Mouse (Mus musculus) hindbrain, postnatal 0 days (tissue): ENCODE measurements around the gene Vta1. TPM values are rescaled to one million over a fixed set of nuclear protein-coding genes. Genes with fewer than 3 reads are reported as not detected.

Experiments
- ATAC-seq: fragments of 200-750 bp; cut with Nextera tagmentation; 2 replicates; pipeline ENCODE4 v1.8.0; 2017; ENCODE audit warnings: mild to moderate bottlenecking, moderate TSS enrichment, moderate library complexity
- DNase-seq: peaks from one replicate; pipeline ENCODE4 v3.0.0-alpha.2; 2015; ENCODE audit warnings: low spot score
- H3K27ac ChIP-seq: fragments of 300-500 bp; sonication (generic); 2 replicates; pipeline ENCODE4 v1.5.1; 2014; ENCODE audit warnings: mild to moderate bottlenecking
- H3K27me3 ChIP-seq: fragments of 300-500 bp; sonication (generic); 2 replicates; pipeline ENCODE4 v1.6.1; 2014; ENCODE audit warnings: low read length, mixed read lengths; ENCODE audit not compliant: insufficient read depth
- H3K36me3 ChIP-seq: fragments of 300-500 bp; sonication (generic); 2 replicates; pipeline ENCODE4 v1.6.1; 2014; ENCODE audit warnings: low read length, mixed read lengths; ENCODE audit not compliant: insufficient read depth
- H3K4me1 ChIP-seq: fragments of 300-500 bp; sonication (generic); 2 replicates; pipeline ENCODE4 v1.6.1; 2014; ENCODE audit warnings: antibody characterized with exemption, low read length, mixed read lengths; ENCODE audit not compliant: insufficient read depth
- H3K4me2 ChIP-seq: fragments of 300-500 bp; sonication (generic); 2 replicates; pipeline ENCODE4 v1.6.1; 2014; ENCODE audit warnings: low read depth, mild to moderate bottlenecking, low read length, moderate library complexity, mixed read lengths
- H3K4me3 ChIP-seq: fragments of 300-500 bp; sonication (generic); 2 replicates; pipeline ENCODE4 v1.5.1; 2014; ENCODE audit warnings: low read length
- H3K9ac ChIP-seq: fragments of 300-500 bp; sonication (generic); replicated peaks from 2 replicates; pipeline ENCODE4 v1.6.1; 2014; ENCODE audit warnings: mild to moderate bottlenecking, low read length, moderate library complexity, mixed read lengths
- H3K9me3 ChIP-seq: fragments of 300-500 bp; sonication (generic); 2 replicates; pipeline ENCODE4 v1.6.1; 2016; ENCODE audit warnings: low read length, mixed read lengths
- CTCF ChIP-seq: IDR thresholded peaks from 2 replicates; pipeline ENCODE4 v1.5.1; 2016; ENCODE audit warnings: antibody characterized with exemption, control low read depth, low read depth
- WGBS: fragments of 180-500 bp; shearing (Covaris S2); extraction: QIAGEN DNeasy Blood & Tissue Kit; methylation state at CpG from one replicate; pipeline ENCODE4 v1.1.7; 2014; 5-methylcytosine and 5-hydroxymethylcytosine counted together
- polyA plus RNA-seq: library from polyadenylated mRNA; unstranded; fragments of >200 nt; fragmentation: Nextera tagmentation; extraction: Ambion mirVana; gene quantifications from 2 replicates; pipeline ENCODE4 v1.2.1, GENCODE M21; 2015
- total RNA-seq: library from RNA; depleted of rRNA; stranded (reverse); fragments of >200 nt; gene quantifications from 2 replicates; pipeline ENCODE4 v1.2.3, GENCODE M21; 2014; rRNA removed

The Vta1 gene
- total RNA-seq (82.2 and 87.0 TPM in 2 replicates), polyA plus RNA-seq (182 and 191 TPM in 2 replicates)

DNA sequence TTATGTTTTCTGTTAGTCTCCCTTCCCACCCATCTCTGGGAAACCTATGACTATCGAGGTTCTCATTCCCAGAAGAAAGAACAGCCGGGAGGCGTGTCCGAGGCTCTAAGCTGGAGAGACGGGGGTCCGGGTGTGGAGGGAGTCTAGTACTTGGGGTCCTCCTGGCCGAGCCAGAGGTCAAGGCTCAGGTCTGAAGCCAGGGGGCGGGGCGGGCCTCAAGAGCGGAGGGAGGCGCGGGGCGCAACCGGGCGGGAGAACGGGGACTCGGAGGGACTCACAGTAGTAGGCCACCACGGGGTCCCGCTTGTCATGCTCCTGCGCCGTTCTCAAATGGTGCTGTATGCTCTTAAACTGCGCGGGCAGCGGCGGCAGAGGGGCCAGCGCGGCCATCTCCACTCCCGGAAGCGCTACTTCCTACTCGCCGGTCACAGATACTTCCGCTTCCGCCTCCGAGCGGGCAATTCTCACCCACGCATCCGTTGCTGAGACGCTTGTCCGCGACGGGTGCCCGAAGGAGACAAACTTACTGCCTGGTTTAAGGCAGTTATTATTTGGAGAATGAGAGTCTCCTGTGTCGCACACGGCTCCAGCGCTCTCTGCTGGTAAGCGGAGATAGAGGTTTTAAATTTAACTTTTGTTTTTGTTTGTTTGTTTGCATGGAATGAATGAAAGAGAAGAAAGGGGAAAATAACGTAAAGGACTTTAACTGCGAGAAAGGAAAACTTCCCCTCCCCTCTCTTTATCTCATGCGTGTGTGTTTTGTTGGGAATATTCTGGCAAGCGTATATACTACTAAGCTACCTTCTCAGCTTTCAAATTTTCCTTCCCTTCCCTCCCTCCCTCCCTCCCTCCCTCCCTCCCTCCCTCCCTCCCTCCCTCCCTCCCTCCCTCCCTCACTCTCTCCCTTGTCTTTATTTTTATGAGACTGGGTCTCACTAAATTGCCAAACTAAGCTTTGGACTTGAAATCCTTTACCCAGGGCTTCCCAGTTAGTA, at the start of gene Vta1, which contains the start of gene Nmbr:
Gene Vta1, minus strand, starts transcription at position 489 of the 995 bp plus-strand sequence.
Gene Nmbr, plus strand, starts transcription at position 520 of the 995 bp plus-strand sequence.
- H3K27me3 ChIP-seq: no peaks in the 10 kb centered on the region
- ATAC-seq: peak; percentile 99
- peak; percentile 90 for TF ChIP-seq CTCF
- H3K36me3 ChIP-seq: no peaks in the 10 kb centered on the region
- H3K9me3 ChIP-seq: no peaks in the 10 kb centered on the region
- peak; percentile 99 for DNase-seq
- peak within 1 kb of the TSS; percentile 81 for H3K9ac ChIP-seq
- H3K27ac ChIP-seq: peak within 1 kb of the TSS; percentile 77; the same call in 1 of the 2 replicates
- under 1% methylated on average over 48 of the region's 50 CpGs for WGBS
- H3K4me1 ChIP-seq: peaks cover 12% of the 10 kb centered on the region; the same call in 1 of the 2 replicates
- peak within 1 kb of the TSS; percentile 75 for H3K4me2 ChIP-seq
- peak within 1 kb of the TSS; percentile 96 for H3K4me3 ChIP-seq

DNA sequence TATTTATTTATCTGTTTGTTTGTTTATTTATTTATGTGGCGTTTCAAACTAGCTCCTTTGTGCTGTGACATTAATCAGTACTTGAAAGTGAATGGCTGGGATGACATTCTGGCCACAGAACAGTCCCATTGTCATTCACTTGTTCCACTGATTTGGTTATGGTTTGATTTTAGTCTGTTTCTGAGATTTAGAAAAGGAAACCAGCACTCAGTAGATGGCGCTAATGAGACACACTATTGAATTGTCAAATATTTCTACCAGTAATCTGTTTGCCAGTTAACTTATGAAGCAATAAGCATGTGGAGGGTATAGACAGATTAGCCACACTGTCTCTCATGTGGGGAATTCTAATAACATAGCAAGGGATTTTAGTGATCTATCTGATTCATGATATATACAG, 28.9 kb upstream of the Vta1 start:
- WGBS: 9% methylated on average over 2 of the region's 2 CpGs

GRCm38 (mm10) chr10:14725671-14726070, 20.3 kb upstream of the Vta1 start:
- ATAC-seq: no peak
- H3K27me3 ChIP-seq: no peaks in the 10 kb centered on the region
- no peak for TF ChIP-seq CTCF

More for the DNA sequence above, 28.9 kb upstream of the Vta1 start:
- H3K9ac ChIP-seq: no peak overlapping the region
- ATAC-seq (no peak), DNase-seq (peak; percentile 89)
- H3K36me3 ChIP-seq: no peaks in the 10 kb centered on the region
- no peak overlapping the region for H3K4me3 ChIP-seq
- peak; percentile 77 for TF ChIP-seq CTCF
- no peak overlapping the region for H3K4me2 ChIP-seq
- no peaks in the 10 kb centered on the region for H3K9me3 ChIP-seq
- no peak overlapping the region for H3K27ac ChIP-seq
- H3K27me3 ChIP-seq: no peaks in the 10 kb centered on the region
- no peaks in the 10 kb centered on the region for H3K4me1 ChIP-seq

GRCm38 (mm10) chr10:14718114-14718513, 12.8 kb upstream of the Vta1 start, which contains the start of gene Gje1:
Gene Gje1, minus strand, starts transcription at chr10:14718214.
- DNase-seq (no peak), ATAC-seq (no peak)
- no peak within 1 kb of the TSS for H3K27ac ChIP-seq
- H3K4me3 ChIP-seq: no peak within 1 kb of the TSS
- H3K4me2 ChIP-seq: no peak within 1 kb of the TSS
- no peak for TF ChIP-seq CTCF
- H3K4me1 ChIP-seq: no peaks in the 10 kb centered on the region
- 53% methylated on average over 3 of the region's 3 CpGs for WGBS
- H3K27me3 ChIP-seq: no peaks in the 10 kb centered on the region
- H3K36me3 ChIP-seq: no peaks in the 10 kb centered on the region
- no peaks in the 10 kb centered on the region for H3K9me3 ChIP-seq
- H3K9ac ChIP-seq: no peak within 1 kb of the TSS

More at GRCm38 (mm10) chr10:14725671-14726070, 20.3 kb upstream of the Vta1 start:
- no peak overlapping the region for H3K4me3 ChIP-seq
- H3K36me3 ChIP-seq: no peaks in the 10 kb centered on the region
- no peaks in the 10 kb centered on the region for H3K9me3 ChIP-seq
- WGBS: 59% methylated on average over 9 of the region's 9 CpGs
- no peak overlapping the region for H3K27ac ChIP-seq
- H3K9ac ChIP-seq: no peak overlapping the region
- H3K4me2 ChIP-seq: no peak overlapping the region
- H3K4me1 ChIP-seq: no peaks in the 10 kb centered on the region
- no peak for DNase-seq

DNA sequence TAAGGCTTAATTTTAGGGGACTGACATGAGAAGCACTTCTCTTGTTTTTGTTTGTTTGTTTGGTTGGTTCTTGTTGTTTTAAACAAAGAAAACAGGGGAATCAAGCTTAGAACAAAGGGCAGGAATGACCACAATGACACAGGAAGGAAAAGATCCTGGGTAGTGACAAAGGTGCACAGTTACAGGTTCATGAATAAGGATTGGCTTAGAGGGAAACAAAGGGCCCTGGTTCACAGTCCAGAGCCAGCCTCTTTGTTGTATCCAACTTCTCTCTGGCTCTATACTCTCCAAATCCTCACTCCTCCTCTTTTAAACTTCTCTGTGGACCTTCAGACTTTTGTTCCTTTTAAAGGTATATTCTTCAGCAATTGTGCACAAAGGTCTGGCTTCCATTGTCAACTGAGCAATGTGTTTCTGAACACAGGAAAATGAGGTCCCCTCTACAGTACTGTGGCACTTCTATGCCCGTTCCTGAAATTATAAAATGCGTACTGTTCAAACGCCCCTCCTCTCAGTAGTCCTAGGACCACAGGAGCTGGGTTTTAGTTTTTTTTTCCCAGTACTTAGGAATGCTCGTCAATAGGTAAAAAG, 1.4 kb downstream of the Vta1 start:
- peaks cover 12% of the 10 kb centered on the region; the same call in 1 of the 2 replicates for H3K4me1 ChIP-seq
- ATAC-seq (no peak), DNase-seq (no peak)
- peak overlapping the region; percentile 81; the same call in 1 of the 2 replicates for H3K9ac ChIP-seq
- H3K27ac ChIP-seq: 0 out of 2 replicates have a peak overlapping the region, but pooled peaks have one; percentile 27
- no peaks in the 10 kb centered on the region for H3K36me3 ChIP-seq
- peak overlapping the region; percentile 96 for H3K4me3 ChIP-seq
- no peaks in the 10 kb centered on the region for H3K27me3 ChIP-seq
- 21% methylated on average over 4 of the region's 4 CpGs for WGBS
- no peak for TF ChIP-seq CTCF
- H3K9me3 ChIP-seq: no peaks in the 10 kb centered on the region
- H3K4me2 ChIP-seq: peak overlapping the region; percentile 75

- Histone ChIP-seq H3K36me3 (no peaks in the 10 kb centered on the region), H3K9me3 (no peaks in the 10 kb centered on the region), H3K4me2 (peak overlapping the region; percentile 75), H3K9ac (0 out of 2 replicates have a peak overlapping the region, but pooled peaks have one; percentile 81), H3K27me3 (no peaks in the 10 kb centered on the region), H3K27ac (no peak overlapping the region), H3K4me3 (no peak overlapping the region), H3K4me1 (peaks cover 12% of the 10 kb centered on the region; the same call in 1 of the 2 replicates)
- ATAC-seq (no peak), DNase-seq (no peak)
- no peak for TF ChIP-seq CTCF
- WGBS: 8% methylated on average over 1 of the region's 1 CpGs
Observed at GRCm38 (mm10) chr10:14703239-14703638, 2.1 kb downstream of the Vta1 start.
